Mouse (Mus musculus) midbrain, embryonic 12.5 days (tissue): ENCODE measurements at regions not wholly inside any gene's neighbourhood (a gene's known extent, or its start where the extent isn't known, plus 50 kb on each side); places are given as distances from the start of the nearest gene placed in this dataset.

Source experiments
- ATAC-seq: fragments of 200-750 bp; cut with Nextera tagmentation; 2 replicates; pipeline ENCODE4 v1.8.0; 2017; ENCODE audit warnings: low read depth, moderate TSS enrichment, moderate library complexity; ENCODE audit not compliant: low FRiP score
- H3K27ac ChIP-seq: fragments of 300-500 bp; sonication (generic); replicated peaks from 2 replicates; pipeline ENCODE4 v1.5.1; 2016; ENCODE audit warnings: mild to moderate bottlenecking
- H3K27me3 ChIP-seq: fragments of 300-500 bp; sonication (generic); 2 replicates; pipeline ENCODE4 v1.6.1; 2016; ENCODE audit warnings: mild to moderate bottlenecking
- H3K36me3 ChIP-seq: fragments of 300-500 bp; sonication (generic); 2 replicates; pipeline ENCODE4 v1.6.1; 2016
- H3K4me1 ChIP-seq: fragments of 300-500 bp; sonication (generic); 2 replicates; pipeline ENCODE4 v1.6.1; 2016
- H3K4me2 ChIP-seq: fragments of 300-500 bp; sonication (generic); replicated peaks from 2 replicates; pipeline ENCODE4 v1.6.1; 2016; ENCODE audit warnings: mild to moderate bottlenecking, moderate library complexity
- H3K4me3 ChIP-seq: fragments of 300-500 bp; sonication (generic); 2 replicates; pipeline ENCODE4 v1.5.1; 2016; ENCODE audit warnings: mild to moderate bottlenecking
- H3K9ac ChIP-seq: fragments of 300-500 bp; sonication (generic); replicated peaks from 2 replicates; pipeline ENCODE4 v1.6.1; 2016; ENCODE audit warnings: mild to moderate bottlenecking, moderate library complexity
- H3K9me3 ChIP-seq: fragments of 300-500 bp; sonication (generic); 2 replicates; pipeline ENCODE4 v1.6.1; 2016; ENCODE audit warnings: mild to moderate bottlenecking
- WGBS: fragments of 180-500 bp; shearing (Covaris S2); methylation state at CpG from one replicate; pipeline ENCODE4 v1.1.7; 2016; 5-methylcytosine and 5-hydroxymethylcytosine counted together

DNA sequence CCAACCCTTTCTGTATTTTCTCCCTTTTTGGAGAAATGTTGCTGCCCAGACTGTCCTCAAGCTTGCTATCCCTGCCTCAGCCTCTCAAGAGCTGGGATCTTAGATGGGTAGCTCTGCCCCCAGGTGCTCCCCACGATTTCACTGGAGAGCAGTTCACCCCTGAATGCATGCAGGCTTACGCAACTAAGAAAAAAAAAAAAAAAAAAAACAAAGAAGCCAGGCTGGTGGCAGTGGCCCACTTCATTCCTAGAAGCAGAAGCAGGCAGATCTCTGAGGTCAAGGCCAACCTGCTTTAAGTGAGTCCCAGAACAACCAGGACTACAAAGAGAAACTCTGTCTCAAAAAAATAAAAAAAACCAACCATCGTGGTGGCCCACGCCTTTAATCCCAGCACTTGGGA, 51.2 kb upstream of the Fbxo11 start:
- Histone ChIP-seq H3K27ac (no peak overlapping the region), H3K4me1 (no peaks in the 10 kb centered on the region), H3K4me2 (no peak overlapping the region), H3K9ac (no peak overlapping the region), H3K36me3 (no peaks in the 10 kb centered on the region), H3K4me3 (no peak overlapping the region), H3K9me3 (no peaks in the 10 kb centered on the region), H3K27me3 (no peaks in the 10 kb centered on the region)
- no peak for ATAC-seq
- 89% methylated on average over 4 of the region's 4 CpGs for WGBS

GRCm38 (mm10) chr17:88118714-88119113, 53.6 kb upstream of the Fbxo11 start:
- Histone ChIP-seq H3K36me3 (no peaks in the 10 kb centered on the region), H3K27ac (no peak overlapping the region), H3K9ac (no peak overlapping the region), H3K4me3 (no peak overlapping the region), H3K27me3 (no peaks in the 10 kb centered on the region), H3K9me3 (no peaks in the 10 kb centered on the region), H3K4me1 (no peaks in the 10 kb centered on the region), H3K4me2 (no peak overlapping the region)
- 91% methylated on average over 4 of the region's 4 CpGs for WGBS
- ATAC-seq = no peak

GRCm38 (mm10) chr17:88123711-88124110, 58.6 kb upstream of the Fbxo11 start:
- Histone ChIP-seq H3K27ac (no peak overlapping the region), H3K4me1 (no peaks in the 10 kb centered on the region), H3K27me3 (no peaks in the 10 kb centered on the region), H3K9ac (no peak overlapping the region), H3K36me3 (no peaks in the 10 kb centered on the region), H3K4me2 (no peak overlapping the region), H3K4me3 (no peak overlapping the region), H3K9me3 (no peaks in the 10 kb centered on the region)
- ATAC-seq = no peak
- WGBS = 87% methylated on average over 3 of the region's 3 CpGs

DNA sequence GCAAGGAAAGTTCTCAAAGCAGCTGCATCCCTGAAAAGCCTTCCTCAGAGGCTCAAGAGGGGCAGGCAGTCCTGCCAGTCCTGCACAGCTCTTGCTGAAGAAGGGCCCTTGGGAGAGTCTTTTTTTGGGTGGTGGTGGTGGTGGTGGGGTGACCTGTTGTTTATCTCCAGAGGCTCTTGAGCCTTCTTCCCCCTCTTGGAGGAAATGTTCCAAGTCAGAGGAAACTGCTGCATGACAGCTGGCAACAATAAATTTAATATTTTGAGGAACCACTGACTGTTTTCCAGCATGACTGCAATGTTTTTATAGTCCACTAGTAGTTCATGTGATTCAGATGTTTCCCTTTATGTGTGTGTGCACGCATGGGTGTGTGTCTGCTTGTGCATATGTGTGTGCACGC, 62.0 kb upstream of the Fbxo11 start:
- Histone ChIP-seq H3K36me3 (no peaks in the 10 kb centered on the region), H3K9me3 (no peaks in the 10 kb centered on the region), H3K4me1 (no peaks in the 10 kb centered on the region), H3K27ac (no peak overlapping the region), H3K4me2 (no peak overlapping the region), H3K9ac (no peak overlapping the region), H3K27me3 (no peaks in the 10 kb centered on the region), H3K4me3 (no peak overlapping the region)
- no peak for ATAC-seq
- 88% methylated on average over 2 of the region's 2 CpGs for WGBS

- WGBS = 85% methylated on average over 4 of the region's 4 CpGs
- Histone ChIP-seq H3K27me3 (no peaks in the 10 kb centered on the region), H3K9ac (no peak overlapping the region), H3K9me3 (no peaks in the 10 kb centered on the region), H3K27ac (no peak overlapping the region), H3K4me2 (no peak overlapping the region), H3K36me3 (no peaks in the 10 kb centered on the region), H3K4me1 (no peaks in the 10 kb centered on the region), H3K4me3 (no peak overlapping the region)
- ATAC-seq = no peak
These were observed 66.2 kb upstream of the Fbxo11 start for GRCm38 (mm10) chr17:88131297-88131696.

- WGBS = 84% methylated on average over 5 of the region's 5 CpGs
- Histone ChIP-seq H3K36me3 (no peaks in the 10 kb centered on the region), H3K4me3 (no peak overlapping the region), H3K4me1 (no peaks in the 10 kb centered on the region), H3K9ac (no peak overlapping the region), H3K27me3 (no peaks in the 10 kb centered on the region), H3K9me3 (no peaks in the 10 kb centered on the region), H3K27ac (no peak overlapping the region), H3K4me2 (no peak overlapping the region)
- ATAC-seq = no peak
These were observed 66.9 kb upstream of the Fbxo11 start for GRCm38 (mm10) chr17:88131980-88132379.

GRCm38 (mm10) chr17:88132601-88133346, 67.7 kb upstream of the Fbxo11 start:
- no peak overlapping the region for H3K9ac ChIP-seq
- H3K4me3 ChIP-seq = no peak overlapping the region
- no peak for ATAC-seq
- no peak overlapping the region for H3K27ac ChIP-seq
- 80% methylated on average over 23 of the region's 23 CpGs for WGBS
- no peaks in the 10 kb centered on the region for H3K4me1 ChIP-seq
- no peaks in the 10 kb centered on the region for H3K36me3 ChIP-seq
- H3K9me3 ChIP-seq = no peaks in the 10 kb centered on the region
- H3K4me2 ChIP-seq = no peak overlapping the region
- H3K27me3 ChIP-seq = no peaks in the 10 kb centered on the region

- Histone ChIP-seq H3K9me3 (no peaks in the 10 kb centered on the region), H3K4me2 (no peak overlapping the region), H3K4me3 (no peak overlapping the region), H3K36me3 (no peaks in the 10 kb centered on the region), H3K4me1 (no peaks in the 10 kb centered on the region), H3K27me3 (no peaks in the 10 kb centered on the region), H3K27ac (no peak overlapping the region), H3K9ac (no peak overlapping the region)
- 90% methylated on average over 2 of the region's 2 CpGs for WGBS
- no peak for ATAC-seq
These were observed 69.5 kb upstream of the Fbxo11 start for GRCm38 (mm10) chr17:88134546-88134945.

DNA sequence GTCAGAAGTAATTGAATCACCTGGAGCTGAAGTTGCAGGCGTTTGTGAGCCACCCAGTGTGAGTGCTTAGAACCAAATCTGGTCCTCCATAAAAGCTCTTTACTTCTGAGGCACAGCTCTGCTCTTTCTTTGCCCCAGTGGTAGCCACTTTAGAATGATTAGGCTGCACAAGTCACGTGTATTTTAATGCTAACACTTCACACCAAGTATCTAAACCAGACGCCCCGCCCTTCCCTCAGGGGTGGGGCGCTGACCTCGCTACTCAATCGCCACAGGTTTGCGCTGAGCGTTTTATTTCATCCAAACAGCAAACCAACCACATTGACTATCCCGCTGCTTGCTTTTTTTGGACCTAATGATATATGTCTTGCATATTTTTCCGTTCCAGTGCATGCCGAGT, 76.4 kb upstream of the Fbxo11 start:
- Histone ChIP-seq H3K36me3 (no peaks in the 10 kb centered on the region), H3K4me3 (no peak overlapping the region), H3K4me1 (no peaks in the 10 kb centered on the region), H3K9me3 (no peaks in the 10 kb centered on the region), H3K27me3 (no peaks in the 10 kb centered on the region), H3K4me2 (no peak overlapping the region), H3K27ac (no peak overlapping the region), H3K9ac (no peak overlapping the region)
- 44% methylated on average over 12 of the region's 12 CpGs for WGBS
- no peak for ATAC-seq

- WGBS = 56% methylated on average over 8 of the region's 8 CpGs
- H3K4me1 ChIP-seq = no peaks in the 10 kb centered on the region
- no peak overlapping the region for H3K27ac ChIP-seq
- no peak for ATAC-seq
- H3K36me3 ChIP-seq = no peaks in the 10 kb centered on the region
- no peak overlapping the region for H3K9ac ChIP-seq
- H3K4me2 ChIP-seq = no peak overlapping the region
- no peaks in the 10 kb centered on the region for H3K27me3 ChIP-seq
- no peaks in the 10 kb centered on the region for H3K9me3 ChIP-seq
- H3K4me3 ChIP-seq = no peak overlapping the region
These were observed 76.9 kb upstream of the Fbxo11 start for GRCm38 (mm10) chr17:88142003-88142402.

- Histone ChIP-seq H3K36me3 (no peaks in the 10 kb centered on the region), H3K4me1 (no peaks in the 10 kb centered on the region), H3K9me3 (no peaks in the 10 kb centered on the region), H3K27me3 (no peaks in the 10 kb centered on the region), H3K9ac (no peak overlapping the region), H3K27ac (no peak overlapping the region), H3K4me2 (no peak overlapping the region), H3K4me3 (no peak overlapping the region)
- 86% methylated on average over 3 of the region's 3 CpGs for WGBS
- ATAC-seq = no peak
These were observed 77.7 kb upstream of the Fbxo11 start for GRCm38 (mm10) chr17:88142809-88143208.

DNA sequence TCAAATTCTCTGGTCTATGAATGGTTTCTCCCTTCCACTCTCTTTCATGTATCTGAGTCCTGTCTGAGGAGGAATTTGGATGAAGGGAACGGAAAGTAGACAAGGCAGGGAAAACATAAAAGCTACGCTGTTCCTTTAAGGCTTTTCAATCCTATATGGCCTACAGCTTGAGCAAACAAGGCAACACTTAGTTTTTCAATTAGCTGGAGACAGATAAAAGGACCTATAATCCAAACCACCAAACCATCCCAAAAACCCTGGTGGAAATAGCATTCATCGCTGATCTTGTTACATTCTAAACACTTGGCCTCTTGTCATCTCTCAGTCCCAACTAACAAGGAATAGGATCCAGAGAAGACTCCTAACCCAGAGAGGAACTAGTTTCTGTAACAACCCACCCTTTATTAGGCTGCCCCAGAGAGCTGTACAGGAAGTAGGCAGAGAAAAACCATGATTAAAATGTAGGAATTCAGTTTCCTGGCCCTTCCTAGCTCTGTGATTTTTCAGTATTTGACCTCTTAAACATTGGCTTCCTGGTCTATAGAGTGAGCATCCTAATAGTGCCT, 78.4 kb upstream of the Fbxo11 start:
- Histone ChIP-seq H3K27ac (no peak overlapping the region), H3K9me3 (no peaks in the 10 kb centered on the region), H3K36me3 (no peaks in the 10 kb centered on the region), H3K27me3 (no peaks in the 10 kb centered on the region), H3K9ac (no peak overlapping the region), H3K4me2 (no peak overlapping the region), H3K4me3 (no peak overlapping the region), H3K4me1 (no peaks in the 10 kb centered on the region)
- ATAC-seq = no peak
- WGBS = 86% methylated on average over 3 of the region's 3 CpGs

DNA sequence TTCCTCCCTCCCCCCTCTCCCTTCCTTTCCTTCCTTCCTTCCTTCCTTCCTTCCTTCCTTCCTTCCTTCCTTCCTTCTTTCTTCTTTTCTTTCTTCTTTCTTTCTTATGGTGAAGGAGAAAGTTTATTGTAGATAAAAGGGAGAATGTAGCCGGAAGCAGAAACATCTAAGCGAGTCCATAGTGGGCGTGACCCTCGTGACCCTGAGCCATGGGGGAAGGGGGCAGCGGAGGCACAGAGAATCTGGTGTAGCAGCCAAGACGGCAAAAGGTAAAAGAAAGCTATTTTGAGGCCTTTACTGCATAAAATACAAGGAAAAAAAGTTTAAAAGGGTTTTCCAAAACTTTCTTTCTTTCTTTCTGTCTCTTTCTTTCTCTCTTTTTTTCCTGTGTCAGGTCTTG, 93.5 kb upstream of the Fbxo11 start:
- Histone ChIP-seq H3K27me3 (peaks cover 11% of the 10 kb centered on the region; the same call in 1 of the 2 replicates), H3K4me2 (peak overlapping the region; percentile 42; the same call in 1 of the 2 replicates), H3K9me3 (no peaks in the 10 kb centered on the region), H3K4me1 (peaks cover 12% of the 10 kb centered on the region), H3K36me3 (no peaks in the 10 kb centered on the region), H3K9ac (no peak overlapping the region), H3K4me3 (no peak overlapping the region), H3K27ac (no peak overlapping the region)
- ATAC-seq = no peak
- 15% methylated on average over 6 of the region's 6 CpGs for whole genome bisulfite sequencing
